Mouse (Mus musculus): ENCODE results near the gene Fam171a1. TPM values are rescaled to one million over a fixed set of nuclear protein-coding genes. Genes with fewer than 3 reads are reported as not detected.
"Not testable (repeated sequence)": the region's sequence is repeated elsewhere in the genome, so short reads cannot be mapped to it uniquely, and the experiment has no call there.

Gene Fam171a1
- total RNA-seq, 2 experiments from 2014 or later = 71.5 to 72.8 TPM

DNA sequence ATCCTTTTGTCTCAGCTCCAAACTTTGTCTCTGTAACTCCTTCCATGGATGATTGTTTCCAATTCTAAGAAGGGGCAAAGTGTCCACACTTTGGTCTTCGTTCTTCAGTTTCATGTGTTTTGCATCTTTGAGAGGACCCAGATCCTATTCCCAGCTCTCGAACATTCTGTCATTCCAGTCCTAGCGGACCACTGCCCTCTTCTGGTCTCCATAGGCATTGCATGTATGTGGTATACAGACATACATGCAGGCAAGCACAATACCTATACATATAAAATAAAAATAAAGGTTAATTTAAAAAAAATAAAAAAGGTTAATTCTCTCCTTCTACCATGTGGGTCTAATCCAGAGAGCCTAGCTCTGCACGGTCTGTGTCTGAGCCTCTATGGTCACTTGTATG lies 62.0 kb downstream of the Fam171a1 start:
- H3K4me3 ChIP-seq; DNase-seq (ENCODE audit: extremely low spot score in 1 of 2, low spot score in 2 of 2); intact Hi-C loops (cut with DNase I); H3K27ac ChIP-seq: not testable (repeated sequence)
- peak; percentile 45 for TF ChIP-seq CTCF (IDR thresholded peaks at IDR 0.05)

DNA sequence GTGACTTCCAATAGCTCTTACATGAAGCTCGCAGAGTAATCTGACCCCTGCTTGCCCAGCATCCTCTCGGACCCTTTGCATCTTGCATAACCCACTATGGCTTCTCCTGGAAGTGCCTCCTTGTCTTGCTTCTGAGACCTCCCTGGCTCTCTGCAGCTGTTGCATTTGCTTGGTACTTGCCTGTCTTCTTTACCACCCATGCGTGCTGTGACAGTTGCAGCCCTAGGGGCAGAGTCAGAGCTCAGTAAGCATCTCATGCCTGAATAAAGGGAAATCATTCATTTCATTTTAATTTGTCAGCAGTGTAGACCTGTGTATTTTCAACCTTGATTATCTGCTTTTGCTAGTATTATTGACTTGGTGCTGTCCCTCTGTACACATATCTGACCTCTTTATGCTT lies 62.7 kb downstream of the Fam171a1 start:
- no peak for DNase-seq (ENCODE audit: extremely low spot score in 1 of 2, low spot score in 2 of 2)
- TF ChIP-seq CTCF (IDR thresholded peaks at IDR 0.05) = no peak
- Histone ChIP-seq H3K4me3 (no peak overlapping the region), H3K27ac (peak overlapping the region; percentile 3)
- intact Hi-C loops (cut with DNase I) = no loop called here

DNA sequence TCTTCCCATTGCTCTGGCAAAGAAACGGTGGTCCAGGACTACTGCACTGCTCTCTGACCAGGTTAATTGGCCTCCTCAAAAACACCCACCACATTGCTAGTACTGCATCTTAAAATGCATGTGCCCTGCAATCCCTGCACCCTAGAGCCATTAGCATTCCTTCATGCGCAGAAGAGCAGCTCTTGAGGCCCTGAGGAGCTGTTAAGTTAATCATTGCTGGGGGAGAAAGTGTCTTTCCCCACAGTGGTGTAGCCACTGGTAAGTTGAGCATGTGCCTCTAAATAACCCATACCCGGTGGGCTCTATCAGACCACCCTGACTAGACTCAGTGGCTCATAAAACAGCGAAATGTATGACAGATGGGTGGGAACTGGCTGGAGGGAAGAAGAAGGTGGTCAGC lies 66.5 kb downstream of the Fam171a1 start:
- intact Hi-C loops (cut with DNase I) = no loop called here
- TF ChIP-seq CTCF (IDR thresholded peaks at IDR 0.05) = no peak
- Histone ChIP-seq H3K27ac (no peak overlapping the region), H3K4me3 (no peak overlapping the region)
- no peak for DNase-seq (ENCODE audit: extremely low spot score in 1 of 2, low spot score in 2 of 2)

DNA sequence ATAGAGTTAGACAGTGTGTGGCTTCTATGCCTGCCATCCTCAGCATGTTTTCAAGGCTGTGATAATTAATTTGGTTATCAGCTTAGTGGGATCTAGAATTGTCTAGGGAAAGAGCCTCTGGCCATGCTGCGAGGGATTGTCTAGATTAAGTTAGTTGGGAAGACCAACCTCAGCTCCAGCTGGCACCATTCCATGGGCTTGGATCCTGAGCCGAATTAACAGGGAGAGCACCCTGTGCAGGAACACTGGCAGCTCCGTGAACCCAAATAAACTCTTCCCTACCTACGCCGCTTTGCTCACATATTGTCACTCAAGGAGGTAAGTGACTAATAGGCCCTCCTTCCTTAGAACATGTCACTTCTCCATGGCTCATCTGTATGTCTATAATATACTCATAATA lies 69.6 kb downstream of the Fam171a1 start:
- no peak overlapping the region for H3K27ac ChIP-seq
- TF ChIP-seq CTCF (IDR thresholded peaks at IDR 0.05) = no peak
- no peak overlapping the region for H3K4me3 ChIP-seq
- DNase-seq (ENCODE audit: extremely low spot score in 1 of 2, low spot score in 2 of 2) = no peak
- intact Hi-C loops (cut with DNase I) = no loop called here

DNA sequence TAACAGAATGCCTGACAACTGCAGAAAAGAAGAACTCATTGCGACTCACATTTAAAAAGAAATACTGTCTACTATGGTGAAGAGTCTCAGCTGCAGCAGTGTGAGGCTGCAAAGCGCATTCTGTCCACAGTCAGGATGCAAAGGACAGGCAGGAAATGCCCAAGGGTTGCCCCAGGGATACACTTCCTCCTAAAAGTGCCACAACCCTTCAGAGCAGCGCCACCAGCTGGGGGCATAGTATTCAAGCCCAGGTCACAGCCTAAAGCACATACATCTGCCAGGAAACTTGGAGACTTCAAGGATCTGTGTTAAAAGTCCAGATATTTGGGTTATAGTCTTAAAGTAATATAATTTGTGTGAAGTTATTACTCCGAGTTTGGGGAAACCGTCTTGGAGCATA lies 71.3 kb downstream of the Fam171a1 start:
- no peak for DNase-seq (ENCODE audit: extremely low spot score in 1 of 2, low spot score in 2 of 2)
- intact Hi-C loops (cut with DNase I) = no loop called here
- Histone ChIP-seq H3K27ac (no peak overlapping the region), H3K4me3 (no peak overlapping the region)
- peak; percentile 37 for TF ChIP-seq CTCF (IDR thresholded peaks at IDR 0.05)

DNA sequence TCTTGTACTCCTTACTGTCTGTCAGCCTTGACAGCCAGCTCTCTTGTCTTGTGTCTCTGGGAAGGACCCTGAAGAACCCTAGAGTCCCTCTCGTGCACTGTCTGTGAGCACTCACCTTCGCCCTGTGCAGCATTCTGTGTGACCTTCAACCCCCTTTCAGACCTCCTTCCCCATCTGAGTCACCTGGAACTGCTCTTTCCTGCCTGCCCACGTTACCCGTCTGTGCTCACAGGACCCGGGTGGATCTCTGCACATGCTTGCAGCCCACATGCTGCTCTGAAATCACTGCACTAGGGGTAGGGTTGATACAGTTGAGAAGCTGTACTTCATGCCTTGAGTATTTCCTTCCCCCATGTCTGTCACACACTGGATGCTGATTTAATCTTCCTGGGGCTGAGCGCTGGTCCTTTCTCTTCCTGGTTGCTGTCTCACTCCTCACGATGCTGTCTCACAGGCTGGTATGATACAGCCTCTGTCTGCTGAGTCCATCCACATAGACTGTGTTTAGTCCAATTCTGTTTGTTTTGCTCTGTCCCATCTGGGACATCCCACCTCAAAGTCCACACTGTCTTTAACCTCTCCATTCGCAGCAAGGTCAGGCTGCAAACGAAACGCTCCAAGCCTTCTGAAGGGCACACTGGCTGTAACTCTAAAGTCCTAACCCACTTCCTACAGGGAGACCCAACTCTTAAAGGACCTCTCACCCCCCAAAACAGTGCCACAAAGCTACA lies 74.9 kb downstream of the Fam171a1 start:
- intact Hi-C loops (cut with DNase I) = no loop called here
- DNase-seq (ENCODE audit: extremely low spot score in 1 of 2, low spot score in 2 of 2) = no peak
- no peak overlapping the region for H3K4me3 ChIP-seq
- no peak for TF ChIP-seq CTCF (IDR thresholded peaks at IDR 0.05)
- H3K27ac ChIP-seq = no peak overlapping the region

DNA sequence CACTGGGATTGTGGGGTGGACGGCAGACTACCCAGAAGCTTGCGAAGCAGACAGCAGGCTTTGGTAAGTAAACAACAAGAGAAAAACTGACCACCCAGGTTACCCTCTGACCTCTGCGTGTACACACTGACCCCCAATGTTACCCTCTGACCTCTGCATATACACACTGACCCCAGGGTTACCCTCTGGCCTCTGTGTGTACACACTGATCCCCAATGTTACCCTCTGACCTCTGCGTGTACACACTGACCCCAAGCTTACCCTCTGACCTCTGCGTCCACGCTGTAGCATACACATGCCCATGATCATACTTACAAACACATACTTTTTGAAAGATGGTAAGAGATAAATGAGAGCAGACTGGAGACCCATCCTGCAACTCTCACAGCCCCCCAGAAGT lies 77.1 kb downstream of the Fam171a1 start:
- intact Hi-C loops (cut with DNase I) = no loop called here
- no peak for TF ChIP-seq CTCF (IDR thresholded peaks at IDR 0.05)

DNA sequence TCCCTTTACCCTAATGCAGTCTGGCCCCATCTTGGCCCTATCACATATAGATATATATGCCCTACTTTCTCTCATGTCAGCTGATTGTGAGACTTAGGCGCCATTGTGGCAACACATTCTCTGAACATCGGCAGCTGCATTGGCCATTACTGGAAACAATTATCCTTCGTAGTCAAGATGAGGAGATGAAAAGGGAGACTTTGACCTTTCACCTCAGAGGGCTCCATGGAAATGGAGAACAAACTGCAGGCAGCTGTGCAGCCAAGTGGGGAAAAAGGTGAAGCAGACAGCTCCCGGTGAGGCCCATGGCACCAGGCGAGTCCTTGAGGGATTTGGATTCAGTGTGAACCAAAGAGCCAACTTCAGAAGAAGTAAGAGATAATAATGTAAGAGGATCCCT lies 81.5 kb downstream of the Fam171a1 start:
- no peak for TF ChIP-seq CTCF (IDR thresholded peaks at IDR 0.05)
- H3K27ac ChIP-seq = no peak overlapping the region
- intact Hi-C loops (cut with DNase I) = no loop called here
- DNase-seq (ENCODE audit: extremely low spot score in 1 of 2, low spot score in 2 of 2) = no peak
- no peak overlapping the region for H3K4me3 ChIP-seq

More for the DNA sequence above, 77.1 kb downstream of the Fam171a1 start:
- DNase-seq (ENCODE audit: extremely low spot score in 1 of 2, low spot score in 2 of 2) = no peak
- no peak overlapping the region for H3K4me3 ChIP-seq
- no peak overlapping the region for H3K27ac ChIP-seq

DNA sequence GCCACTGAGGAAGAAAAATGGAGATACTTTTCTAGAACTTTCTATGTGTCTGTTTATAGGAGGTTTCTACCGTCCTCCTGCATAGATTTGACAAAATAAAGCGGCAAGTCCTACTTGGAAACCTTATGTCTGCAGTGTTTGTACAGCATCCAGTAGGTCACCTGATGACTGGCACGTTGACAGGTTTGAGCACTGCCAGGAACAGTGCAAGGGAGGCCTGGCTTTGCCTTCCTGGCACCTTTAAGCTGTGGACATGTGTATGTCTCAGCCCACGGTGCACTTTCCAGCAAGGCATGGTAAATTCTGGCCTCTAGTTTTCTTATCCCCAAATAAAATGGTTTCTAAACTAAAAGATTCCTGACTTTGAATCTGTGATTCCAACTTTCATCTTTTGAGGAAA lies 86.4 kb downstream of the Fam171a1 start:
- Histone ChIP-seq H3K4me3 (no peak overlapping the region), H3K27ac (no peak overlapping the region)
- TF ChIP-seq CTCF (IDR thresholded peaks at IDR 0.05) = no peak
- intact Hi-C loops (cut with DNase I) = no loop called here
- DNase-seq (ENCODE audit: extremely low spot score in 1 of 2, low spot score in 2 of 2) = no peak

DNA sequence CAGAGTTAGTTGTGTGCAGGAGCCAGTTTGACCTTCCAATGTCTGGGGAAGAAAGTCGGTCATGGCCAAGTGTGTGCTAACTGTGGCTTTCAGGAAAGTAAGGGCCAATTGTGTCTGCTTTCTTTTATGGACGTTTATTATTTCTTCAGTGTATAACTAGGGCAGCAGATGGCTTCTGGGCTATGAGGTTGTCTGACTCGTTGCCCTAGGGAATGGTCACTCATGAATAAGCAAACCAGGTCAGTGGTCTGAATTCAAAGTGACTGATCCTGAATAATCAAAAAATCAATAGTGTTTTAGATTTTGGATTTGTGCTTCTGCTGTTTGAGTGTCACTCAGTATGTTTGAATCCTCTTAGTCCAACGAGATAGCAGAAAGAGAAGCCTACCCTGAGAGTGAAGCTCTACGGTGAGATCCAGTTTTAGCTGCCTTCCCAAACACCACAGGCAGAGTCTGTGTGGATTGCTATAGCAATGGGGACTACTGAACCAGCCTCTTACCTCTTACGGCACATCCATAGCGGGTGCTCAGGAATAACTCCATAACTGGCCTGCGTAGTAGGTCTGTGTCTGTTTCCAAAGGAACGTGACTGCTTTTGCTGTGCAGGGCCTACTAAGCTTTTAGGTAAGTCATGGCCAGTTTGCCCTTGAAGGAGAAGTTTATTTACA lies 93.1 kb downstream of the Fam171a1 start:
- no peak overlapping the region for H3K27ac ChIP-seq
- DNase-seq (ENCODE audit: extremely low spot score in 1 of 2, low spot score in 2 of 2) = no peak
- no peak overlapping the region for H3K4me3 ChIP-seq
- intact Hi-C loops (cut with DNase I) = no loop called here
- no peak for TF ChIP-seq CTCF (IDR thresholded peaks at IDR 0.05)

DNA sequence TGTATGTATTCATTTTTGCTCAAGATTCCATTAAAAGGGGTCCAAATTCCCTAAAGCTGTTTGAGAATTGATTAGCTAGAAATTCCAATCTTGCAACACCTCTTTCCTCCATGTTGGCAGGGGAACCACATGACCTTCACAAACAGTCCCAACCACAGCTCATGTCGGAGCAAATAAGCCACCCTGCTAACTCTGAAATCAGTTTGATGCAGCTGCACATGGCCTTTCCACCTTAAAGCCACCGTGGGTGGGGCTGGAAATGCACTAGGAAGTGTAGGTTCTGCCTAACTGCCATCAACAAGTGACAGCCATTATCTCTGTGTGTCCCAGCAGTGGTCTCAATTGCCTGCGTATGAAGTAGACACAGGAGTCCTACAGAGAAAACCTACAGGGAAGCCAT lies 101.5 kb downstream of the Fam171a1 start:
- no peak overlapping the region for H3K4me3 ChIP-seq
- no peak for DNase-seq (ENCODE audit: extremely low spot score in 1 of 2, low spot score in 2 of 2)
- intact Hi-C loops (cut with DNase I) = loop anchor here (5.0 kb wide), 1 partner anchor 67 kb away; the partner anchor contains the start of gene Nmt2
- H3K27ac ChIP-seq = no peak overlapping the region
- no peak for TF ChIP-seq CTCF (IDR thresholded peaks at IDR 0.05)

DNA sequence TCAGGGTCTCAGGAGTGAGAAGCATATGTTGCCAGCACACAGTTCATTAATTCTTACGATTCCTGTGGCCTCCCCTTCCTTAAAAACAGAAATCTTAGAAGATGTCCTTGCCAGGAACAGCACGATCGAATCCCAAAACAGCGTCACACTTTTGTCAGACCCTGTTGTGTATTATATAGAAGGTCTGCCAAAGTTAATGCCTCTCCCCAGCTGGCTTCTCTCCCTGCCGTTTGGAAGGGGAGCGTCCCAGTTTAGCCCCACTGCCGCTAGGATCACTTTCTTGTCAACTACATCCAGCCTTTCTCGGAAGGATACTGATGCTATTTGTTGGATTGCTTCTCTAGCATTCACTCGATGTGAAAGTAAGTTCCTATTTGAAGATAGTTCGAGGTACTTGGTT lies 102.6 kb downstream of the Fam171a1 start:
- no peak for DNase-seq (ENCODE audit: extremely low spot score in 1 of 2, low spot score in 2 of 2)
- TF ChIP-seq CTCF (IDR thresholded peaks at IDR 0.05) = no peak
- intact Hi-C loops (cut with DNase I) = loop anchor here (5.0 kb wide), 1 partner anchor 66 kb away; the partner anchor contains the start of gene Nmt2
- Histone ChIP-seq H3K27ac (no peak overlapping the region; the same call in 1 of the 2 replicates), H3K4me3 (no peak overlapping the region)

DNA sequence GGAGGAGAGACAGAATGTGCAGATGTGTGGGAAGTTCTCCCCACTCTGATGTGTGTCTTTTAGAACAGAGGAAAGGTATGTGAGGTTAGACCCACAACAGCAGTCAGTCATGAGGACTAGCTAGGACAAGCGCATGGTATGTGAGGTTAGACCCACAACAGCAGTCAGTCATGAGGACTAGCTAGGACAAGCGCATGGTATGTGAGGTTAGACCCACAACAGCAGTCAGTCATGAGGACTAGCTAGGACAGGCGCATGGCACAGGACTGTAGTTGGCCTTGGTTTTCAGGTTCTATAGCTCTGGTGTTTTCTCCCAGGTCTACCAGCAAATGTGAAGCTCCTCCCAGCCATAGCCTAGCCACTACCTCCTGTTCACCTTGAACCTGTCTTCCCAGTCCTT lies 103.6 kb downstream of the Fam171a1 start:
- H3K4me3 ChIP-seq; DNase-seq (ENCODE audit: extremely low spot score in 1 of 2, low spot score in 2 of 2): not testable (repeated sequence)
- H3K27ac ChIP-seq = peak overlapping the region; percentile 70
- intact Hi-C loops (cut with DNase I) = loop anchor here (5.0 kb wide), 1 partner anchor 65 kb away; the partner anchor contains the start of gene Nmt2
